Comparison of ENCODE assay signal across 10 mouse cellular contexts in the genomic region with DNA sequence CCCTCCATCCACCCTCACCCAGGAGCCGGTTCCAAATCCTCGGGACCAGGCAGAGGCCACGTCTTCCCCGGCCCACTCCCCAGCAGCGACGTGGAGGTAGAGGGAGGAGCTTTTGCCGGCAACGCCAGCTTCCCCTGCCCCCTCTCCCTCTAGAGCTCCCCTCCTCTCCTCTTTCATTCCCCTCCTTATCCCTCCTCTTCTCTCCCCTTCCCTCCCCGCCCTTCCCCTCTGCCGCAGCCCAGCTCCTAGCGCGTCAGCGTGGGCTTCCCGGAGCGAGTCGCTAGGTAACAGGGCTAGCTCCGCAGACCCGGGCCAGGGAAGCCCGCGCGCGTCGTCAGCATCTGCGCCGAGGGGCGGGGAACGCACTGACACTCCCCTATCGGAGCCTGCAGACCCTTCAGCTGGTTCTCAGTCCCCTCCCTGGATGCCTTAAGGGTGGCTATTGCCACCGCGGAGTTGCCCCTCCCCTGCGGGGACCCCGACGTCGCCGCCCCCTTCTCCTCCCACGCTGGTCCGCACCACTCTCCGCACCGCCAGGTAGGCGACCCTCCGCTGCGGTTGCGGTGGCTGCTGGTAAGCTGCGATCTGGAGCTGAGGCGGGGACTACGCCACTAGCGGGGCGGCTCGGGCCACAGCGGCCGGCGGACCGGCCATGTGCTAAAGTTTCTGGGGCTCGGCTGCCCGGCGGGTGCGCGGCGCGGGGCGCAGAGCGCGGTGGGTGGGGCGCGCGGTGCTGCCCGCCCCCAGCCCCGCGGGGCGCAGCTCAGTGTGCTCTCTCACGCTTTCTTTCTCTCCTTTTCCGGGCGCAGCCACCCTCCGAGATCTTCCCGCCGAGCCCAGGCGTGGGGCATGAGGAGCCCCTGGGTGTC. TPM values are rescaled to one million over a fixed set of nuclear protein-coding genes. Genes with fewer than 3 reads are reported as not detected.
A peak's percentile ranks its signal among the peaks of the same experiment; 100 is the strongest.
DNase-seq lines count a peak whose midpoint lies in the region; ATAC-seq and TF ChIP-seq lines count a peak whose summit lies in the region.
"Had no signal": no experiment of that assay in that cellular context is flagged by ENCODE, and none has a peak within 500 bp of the region (broad histone marks: within the 10 kb centered on the region; RNA-seq: fewer than 3 reads in every experiment).

No protein-coding gene starts in this region.

- intact Hi-C loops in heart, adult 2 months (cut with DNase I): no loop called here

- no peak overlapping the region for H3K27ac ChIP-seq in heart, postnatal 0 days (ENCODE audit: low read depth)
- no peak overlapping the region for H3K27ac ChIP-seq in heart, adult 2 months
- peak overlapping the region; percentile 71 for H3K27ac ChIP-seq in forebrain, embryonic 16.5 days (ENCODE audit: low read length)
- peak overlapping the region; percentile 80 for H3K27ac ChIP-seq in midbrain, embryonic 13.5 days

- H3K36me3 ChIP-seq in heart, postnatal 0 days (replicated peaks; ENCODE audit: control insufficient read depth, insufficient read depth, low read length): no peaks in the 10 kb centered on the region
- H3K36me3 ChIP-seq in heart, adult 2 months (ENCODE audit: control insufficient read depth, insufficient read depth, low read length): no peaks in the 10 kb centered on the region
- no peaks in the 10 kb centered on the region for H3K36me3 ChIP-seq in forebrain, embryonic 16.5 days (ENCODE audit: control insufficient read depth, insufficient read depth)
- no peaks in the 10 kb centered on the region for H3K36me3 ChIP-seq in midbrain, embryonic 13.5 days

- TF ChIP-seq CTCF in heart, postnatal 0 days (IDR thresholded peaks at IDR 0.05; ENCODE audit: low read depth): no peak
- no peak for TF ChIP-seq CTCF in heart, adult 2 months (IDR thresholded peaks at IDR 0.05)

- no peak for TF ChIP-seq POLR2A in heart, adult 2 months (IDR thresholded peaks at IDR 0.05; ENCODE audit: insufficient read depth, low read depth, low read length)

- H3K9me3 ChIP-seq in heart, postnatal 0 days (replicated peaks; ENCODE audit: control insufficient read depth, low read length): no peaks in the 10 kb centered on the region
- no peaks in the 10 kb centered on the region for H3K9me3 ChIP-seq in forebrain, embryonic 16.5 days (ENCODE audit: control insufficient read depth, low read length)
- H3K9me3 ChIP-seq in midbrain, embryonic 13.5 days: no peaks in the 10 kb centered on the region

- H3K4me3 ChIP-seq in heart, postnatal 0 days (ENCODE audit: low read depth, low read length): peak overlapping the region; percentile 46
- no peak overlapping the region for H3K4me3 ChIP-seq in heart, adult 2 months
- H3K4me3 ChIP-seq in forebrain, embryonic 16.5 days (replicated peaks; ENCODE audit: low read length): peak overlapping the region; percentile 63
- H3K4me3 ChIP-seq in midbrain, embryonic 13.5 days (replicated peaks): peak overlapping the region; percentile 61
- H3K4me3 ChIP-seq: megakaryocyte, embryonic 14.5 days had no signal

- peak overlapping the region; percentile 64 for H3K4me2 ChIP-seq in heart, postnatal 0 days (ENCODE audit: low read depth, low read length)
- H3K4me2 ChIP-seq in forebrain, embryonic 16.5 days (ENCODE audit: low read length): peak overlapping the region; percentile 91
- H3K4me2 ChIP-seq in midbrain, embryonic 13.5 days (replicated peaks): peak overlapping the region; percentile 96

- 2% methylated on average over 63 of the region's 77 CpGs for WGBS in heart, postnatal 0 days
- 1% methylated on average over 77 of the region's 77 CpGs for WGBS in heart, adult 2 months
- under 1% methylated on average over 76 of the region's 77 CpGs for WGBS in forebrain, embryonic 16.5 days
- under 1% methylated on average over 70 of the region's 77 CpGs for WGBS in midbrain, embryonic 13.5 days

- H3K4me1 ChIP-seq in heart, postnatal 0 days (ENCODE audit: control insufficient read depth, insufficient read depth): no peaks in the 10 kb centered on the region
- H3K4me1 ChIP-seq in heart, adult 2 months (ENCODE audit: control insufficient read depth, insufficient read depth, low read length): no peaks in the 10 kb centered on the region
- peaks cover 19% of the 10 kb centered on the region for H3K4me1 ChIP-seq in forebrain, embryonic 16.5 days (replicated peaks; ENCODE audit: control insufficient read depth, insufficient read depth, low read length)
- peaks cover 38% of the 10 kb centered on the region for H3K4me1 ChIP-seq in midbrain, embryonic 13.5 days (replicated peaks)

- TF ChIP-seq EP300 in heart, postnatal 0 days (IDR thresholded peaks at IDR 0.05; ENCODE audit: low read depth): no peak
- no peak for TF ChIP-seq EP300 in heart, adult 2 months (IDR thresholded peaks at IDR 0.05; ENCODE audit: insufficient read depth, low read depth, low read length)

- H3K9ac ChIP-seq in heart, postnatal 0 days (replicated peaks; ENCODE audit: low read depth, low read length): no peak overlapping the region
- no peak overlapping the region for H3K9ac ChIP-seq in heart, adult 2 months (ENCODE audit: low read depth, low read length)
- peak overlapping the region; percentile 71 for H3K9ac ChIP-seq in forebrain, embryonic 16.5 days (replicated peaks; ENCODE audit: low read depth, low read length)
- H3K9ac ChIP-seq in midbrain, embryonic 13.5 days (replicated peaks): peak overlapping the region; percentile 70

- no peak for DNase-seq in heart, postnatal 0 days (ENCODE audit: low spot score)
- DNase-seq in heart, adult 2 months: no peak
- peak; percentile 61 to 71 for DNase-seq in cerebellum, adult 18-20 months
- peak; percentile 54 to 59 for DNase-seq in layer of hippocampus, postnatal 25 days (ENCODE audit: extremely low spot score in 1 of 2, low spot score in 1 of 2)
- peak; percentile 53 for DNase-seq in yolk sac, embryonic 10.5 days (ENCODE audit: low spot score)
- no peak for DNase-seq in spleen, postnatal 36 days (ENCODE audit: low spot score in 2 of 2)

- H3K79me2 ChIP-seq in heart, adult 2 months (replicated peaks; ENCODE audit: control insufficient read depth, insufficient read depth, low read length): no peaks in the 10 kb centered on the region

- H3K27me3 ChIP-seq in heart, postnatal 0 days (ENCODE audit: control insufficient read depth, insufficient read depth, low read length): peaks cover 77% of the 10 kb centered on the region
- H3K27me3 ChIP-seq in heart, adult 2 months (ENCODE audit: control insufficient read depth, insufficient read depth, low read length): peaks cover 6% of the 10 kb centered on the region; the same call in 1 of the 2 replicates
- H3K27me3 ChIP-seq in forebrain, embryonic 16.5 days (replicated peaks; ENCODE audit: control insufficient read depth, insufficient read depth, low read length): peaks cover 4% of the 10 kb centered on the region; the same call in 1 of the 2 replicates
- H3K27me3 ChIP-seq in midbrain, embryonic 13.5 days: peaks cover 32% of the 10 kb centered on the region

- no peak for ATAC-seq in heart, postnatal 0 days (ENCODE audit: insufficient read depth, low read depth)
- peak; percentile 95 for ATAC-seq in forebrain, embryonic 16.5 days
- ATAC-seq in midbrain, embryonic 13.5 days: peak; percentile 94
- ATAC-seq: Patski had no signal

RNA-seq across cellular contexts. Expression of gene Tunar, which starts 3.0 kb away (rescaled TPM):
- not detected in 2 replicates for total RNA-seq in heart, postnatal 0 days (2014; rRNA removed; ENCODE audit: low replicate concordance)
- not detected in 2 replicates for polyA plus RNA-seq in heart, postnatal 0 days (2015; fragmentation: Nextera tagmentation; extraction: Ambion mirVana)
- under 1 TPM; 0.09 to 0.10 TPM for total RNA-seq in heart, adult 2 months (2021)
- not detected in 2 replicates for polyA plus RNA-seq in heart, adult 2 months (2012; rRNA removed)
- 5.3 and 9.0 TPM in 2 replicates for polyA plus RNA-seq in forebrain, embryonic 16.5 days (2015; fragmentation: Nextera tagmentation; extraction: Ambion mirVana)
- 10 to 100 TPM; 18.9 to 19.4 TPM for total RNA-seq in layer of hippocampus, postnatal 25 days (2021)
- 6.7 and 6.8 TPM in 2 replicates for polyA plus RNA-seq in midbrain, embryonic 13.5 days (2015; fragmentation: Nextera tagmentation; extraction: Ambion mirVana)
- polyA plus RNA-seq: Patski had no signal

Comparison
In these comparisons a context has a peak if more than half of its experiments do, and no peak if none do; other contexts are left out.
1. DNase-seq: peak in cerebellum, adult 18-20 months (2 of 2), layer of hippocampus, postnatal 25 days (2 of 2) and yolk sac, embryonic 10.5 days (single experiment); none in heart, postnatal 0 days (single experiment), heart, adult 2 months (0 of 2) and spleen, postnatal 36 days (0 of 2).
2. H3K27ac ChIP-seq: peak in forebrain, embryonic 16.5 days (single experiment) and midbrain, embryonic 13.5 days (single experiment); none in heart, postnatal 0 days (single experiment) and heart, adult 2 months (single experiment).
3. H3K9ac ChIP-seq: peak in forebrain, embryonic 16.5 days (single experiment) and midbrain, embryonic 13.5 days (single experiment); none in heart, postnatal 0 days (single experiment) and heart, adult 2 months (single experiment).
4. Peak in every context shown above with its lines, with median percentiles within 50 percentile points of each other: H3K4me2 ChIP-seq.